Mouse (Mus musculus): ENCODE results near the gene Rundc1. TPM values are rescaled to one million over a fixed set of nuclear protein-coding genes. Genes with fewer than 3 reads are reported as not detected.
"Not testable (repeated sequence)": the region's sequence is repeated elsewhere in the genome, so short reads cannot be mapped to it uniquely, and the experiment has no call there.

Rundc1 gene
- polyA plus RNA-seq, 1 experiment from 2014 or later, result 17.3 TPM

DNA sequence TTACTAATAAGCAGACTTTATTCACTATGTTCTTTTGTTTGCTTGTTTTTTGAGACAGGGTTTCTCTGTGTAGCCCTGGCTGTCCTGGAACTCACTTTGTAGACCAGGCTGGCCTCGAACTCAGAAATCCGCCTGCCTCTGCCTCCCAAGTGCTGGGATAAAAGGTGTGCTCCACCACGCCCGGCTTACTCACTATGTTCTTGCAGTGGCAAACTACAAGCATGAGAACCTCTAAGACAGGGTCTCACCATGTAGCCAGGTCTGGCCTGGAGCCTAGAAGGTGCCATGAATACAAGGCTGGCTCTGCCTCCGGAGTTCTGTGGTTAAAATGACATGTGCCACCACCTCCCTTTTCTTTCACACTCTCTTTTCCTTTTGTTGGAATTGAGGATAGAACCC is 41.7 kb downstream of the Rundc1 start:
- Histone ChIP-seq H3K4me2 (ENCODE audit: low read depth, low read length) (peak overlapping the region; percentile 96), H3K4me1 (ENCODE audit: control insufficient read depth, insufficient read depth, low read length) (peaks cover 20% of the 10 kb centered on the region), H3K4me3 (ENCODE audit: low read depth, low read length) (peak overlapping the region; percentile 85), H3K36me3 (ENCODE audit: control insufficient read depth, insufficient read depth, low read length) (peaks cover 12% of the 10 kb centered on the region)
- DNase-seq (ENCODE audit: low spot score); H3K27me3 ChIP-seq (replicated peaks; ENCODE audit: control insufficient read depth, insufficient read depth, low read length); ATAC-seq (ENCODE audit: low read depth); H3K27ac ChIP-seq (replicated peaks; ENCODE audit: low read depth, low read length); H3K9me3 ChIP-seq (ENCODE audit: control insufficient read depth, low read length); H3K9ac ChIP-seq (ENCODE audit: low read depth, low read length): not testable (repeated sequence)
- 56% methylated on average over 5 of the region's 5 CpGs for WGBS

GRCm38 (mm10) chr11:101467477-101468262 is 42.8 kb downstream of the Rundc1 start:
- no peak overlapping the region; the same call in 1 of the 2 replicates for H3K27ac ChIP-seq (replicated peaks; ENCODE audit: low read depth, low read length)
- peak overlapping the region; percentile 75 for H3K9ac ChIP-seq (ENCODE audit: low read depth, low read length)
- peak overlapping the region; percentile 73 for H3K4me3 ChIP-seq (ENCODE audit: low read depth, low read length)
- ATAC-seq (ENCODE audit: low read depth) (peak; percentile 78), DNase-seq (ENCODE audit: low spot score) (peak; percentile 85)
- H3K9me3 ChIP-seq (ENCODE audit: control insufficient read depth, low read length), result no peaks in the 10 kb centered on the region
- H3K27me3 ChIP-seq (replicated peaks; ENCODE audit: control insufficient read depth, insufficient read depth, low read length), result no peaks in the 10 kb centered on the region
- H3K4me1 ChIP-seq (ENCODE audit: control insufficient read depth, insufficient read depth, low read length), result peaks cover 20% of the 10 kb centered on the region
- peak overlapping the region; percentile 94 for H3K4me2 ChIP-seq (ENCODE audit: low read depth, low read length)
- peaks cover 3% of the 10 kb centered on the region; the same call in 1 of the 2 replicates for H3K36me3 ChIP-seq (ENCODE audit: control insufficient read depth, insufficient read depth, low read length)
- under 1% methylated on average over 32 of the region's 54 CpGs for WGBS

DNA sequence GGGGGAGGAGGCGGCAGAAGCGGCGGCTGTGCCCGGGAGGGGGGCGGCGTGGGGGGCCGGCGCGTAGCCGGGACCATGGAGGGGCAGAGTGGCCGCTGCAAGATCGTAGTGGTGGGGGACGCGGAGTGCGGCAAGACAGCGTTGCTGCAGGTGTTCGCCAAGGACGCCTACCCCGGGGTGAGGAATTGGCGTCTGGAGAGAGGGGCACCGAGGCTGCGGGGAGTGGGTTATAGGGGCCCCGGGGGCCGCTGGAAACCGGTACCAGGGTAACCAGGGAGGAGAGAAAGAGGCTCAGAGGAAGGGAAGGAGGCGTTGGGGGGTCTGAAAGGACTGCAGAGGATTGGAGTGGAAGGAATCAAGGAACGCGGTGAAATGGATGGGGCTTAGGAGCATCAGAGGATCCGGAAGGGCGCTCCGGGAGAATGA is 43.4 kb downstream of the Rundc1 start:
- WGBS, result 2% methylated on average over 26 of the region's 31 CpGs
- DNase-seq (ENCODE audit: low spot score) (no peak), ATAC-seq (ENCODE audit: low read depth) (peak; percentile 8; the same call in 1 of the 2 replicates)
- Histone ChIP-seq H3K27ac (replicated peaks; ENCODE audit: low read depth, low read length) (no peak overlapping the region), H3K4me2 (ENCODE audit: low read depth, low read length) (peak overlapping the region; percentile 94), H3K9me3 (ENCODE audit: control insufficient read depth, low read length) (no peaks in the 10 kb centered on the region), H3K4me3 (ENCODE audit: low read depth, low read length) (peak overlapping the region; percentile 73), H3K36me3 (ENCODE audit: control insufficient read depth, insufficient read depth, low read length) (no peaks in the 10 kb centered on the region), H3K9ac (ENCODE audit: low read depth, low read length) (peak overlapping the region; percentile 75), H3K4me1 (ENCODE audit: control insufficient read depth, insufficient read depth, low read length) (peaks cover 18% of the 10 kb centered on the region), H3K27me3 (replicated peaks; ENCODE audit: control insufficient read depth, insufficient read depth, low read length) (no peaks in the 10 kb centered on the region)

DNA sequence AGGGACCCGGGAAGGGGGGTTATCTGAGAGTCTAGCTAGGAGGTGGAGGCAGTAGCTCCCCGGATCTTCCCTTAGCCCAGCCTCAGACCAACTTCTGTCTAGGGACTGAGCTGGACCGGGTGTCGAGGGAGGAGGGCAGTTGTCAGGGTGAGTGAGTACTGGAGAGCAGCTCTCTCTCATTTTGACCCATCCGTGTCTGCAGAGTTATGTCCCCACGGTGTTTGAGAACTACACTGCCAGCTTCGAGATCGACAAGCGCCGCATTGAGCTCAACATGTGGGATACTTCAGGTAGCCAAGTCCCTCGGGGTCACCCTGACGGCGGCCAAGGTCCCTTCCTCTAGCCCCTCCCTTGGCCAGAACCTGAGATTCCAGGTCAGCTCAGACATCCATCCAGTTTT is 43.8 kb downstream of the Rundc1 start:
- H3K4me1 ChIP-seq (ENCODE audit: control insufficient read depth, insufficient read depth, low read length), result peaks cover 13% of the 10 kb centered on the region
- no peak for ATAC-seq (ENCODE audit: low read depth)
- H3K27ac ChIP-seq (replicated peaks; ENCODE audit: low read depth, low read length), result no peak overlapping the region
- no peaks in the 10 kb centered on the region for H3K9me3 ChIP-seq (ENCODE audit: control insufficient read depth, low read length)
- H3K36me3 ChIP-seq (ENCODE audit: control insufficient read depth, insufficient read depth, low read length), result no peaks in the 10 kb centered on the region
- DNase-seq (ENCODE audit: low spot score), result no peak
- H3K4me2 ChIP-seq (ENCODE audit: low read depth, low read length), result peak overlapping the region; percentile 94
- no peaks in the 10 kb centered on the region for H3K27me3 ChIP-seq (replicated peaks; ENCODE audit: control insufficient read depth, insufficient read depth, low read length)
- WGBS, result 4% methylated on average over 13 of the region's 13 CpGs
- H3K9ac ChIP-seq (ENCODE audit: low read depth, low read length), result peak overlapping the region; percentile 75
- peak overlapping the region; percentile 73 for H3K4me3 ChIP-seq (ENCODE audit: low read depth, low read length)

DNA sequence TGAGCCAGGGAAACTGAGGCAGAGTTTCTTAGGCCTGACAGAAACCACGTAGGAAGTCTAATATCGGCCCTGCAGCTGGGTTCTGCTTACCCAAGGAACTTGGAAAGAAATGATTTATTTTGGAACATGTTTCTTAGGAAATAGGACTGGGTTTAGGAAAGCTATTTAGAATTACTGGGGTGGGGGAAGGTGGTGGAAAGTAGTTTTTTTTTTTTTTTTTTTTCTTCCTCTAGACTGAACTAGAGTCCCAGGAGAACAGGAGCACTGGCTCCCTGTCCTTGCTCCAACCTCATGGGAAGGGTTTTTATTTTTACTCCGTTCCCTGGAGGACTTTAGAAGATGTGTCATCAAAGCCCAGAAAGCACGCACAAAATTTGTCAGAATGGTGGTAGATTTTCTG is 44.3 kb downstream of the Rundc1 start:
- WGBS, result 61% methylated on average over 4 of the region's 4 CpGs
- DNase-seq (ENCODE audit: low spot score) (no peak), ATAC-seq (ENCODE audit: low read depth) (no peak)
- peak overlapping the region; percentile 94 for H3K4me2 ChIP-seq (ENCODE audit: low read depth, low read length)
- H3K4me3 ChIP-seq (ENCODE audit: low read depth, low read length), result peak overlapping the region; percentile 73
- no peak overlapping the region for H3K9ac ChIP-seq (ENCODE audit: low read depth, low read length)
- H3K4me1 ChIP-seq (ENCODE audit: control insufficient read depth, insufficient read depth, low read length), result peaks cover 9% of the 10 kb centered on the region
- no peaks in the 10 kb centered on the region for H3K9me3 ChIP-seq (ENCODE audit: control insufficient read depth, low read length)
- H3K27me3 ChIP-seq (replicated peaks; ENCODE audit: control insufficient read depth, insufficient read depth, low read length), result no peaks in the 10 kb centered on the region
- no peak overlapping the region for H3K27ac ChIP-seq (replicated peaks; ENCODE audit: low read depth, low read length)
- no peaks in the 10 kb centered on the region for H3K36me3 ChIP-seq (ENCODE audit: control insufficient read depth, insufficient read depth, low read length)

DNA sequence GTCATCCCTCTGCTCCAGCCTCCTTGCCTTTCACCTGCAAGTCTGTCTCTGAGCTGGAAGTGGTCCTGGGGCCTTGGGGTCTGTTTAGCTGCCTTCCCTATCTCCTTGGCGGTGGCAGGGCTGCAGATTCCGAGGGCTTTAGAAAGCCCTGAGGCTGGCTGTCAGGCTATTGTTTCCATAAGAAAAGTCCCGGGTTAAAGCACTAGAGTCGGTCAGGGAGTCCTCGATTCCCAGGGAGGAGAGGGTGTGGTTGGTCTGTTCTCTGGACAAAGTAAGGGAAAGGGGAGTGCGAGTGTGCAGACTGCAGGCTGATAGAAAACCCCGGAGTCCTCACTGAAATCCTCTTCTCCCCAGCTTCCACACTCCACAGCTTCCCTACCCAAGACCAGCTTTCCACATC is 45.3 kb downstream of the Rundc1 start:
- no peak for DNase-seq (ENCODE audit: low spot score)
- H3K9me3 ChIP-seq (ENCODE audit: control insufficient read depth, low read length), result no peaks in the 10 kb centered on the region
- no peak overlapping the region for H3K9ac ChIP-seq (ENCODE audit: low read depth, low read length)
- 47% methylated on average over 7 of the region's 7 CpGs for WGBS
- H3K36me3 ChIP-seq (ENCODE audit: control insufficient read depth, insufficient read depth, low read length), result no peaks in the 10 kb centered on the region
- no peak overlapping the region for H3K4me2 ChIP-seq (ENCODE audit: low read depth, low read length)
- peaks cover 6% of the 10 kb centered on the region; the same call in 1 of the 2 replicates for H3K4me1 ChIP-seq (ENCODE audit: control insufficient read depth, insufficient read depth, low read length)
- no peaks in the 10 kb centered on the region for H3K27me3 ChIP-seq (replicated peaks; ENCODE audit: control insufficient read depth, insufficient read depth, low read length)
- no peak for ATAC-seq (ENCODE audit: low read depth)
- no peak overlapping the region for H3K4me3 ChIP-seq (ENCODE audit: low read depth, low read length)
- no peak overlapping the region for H3K27ac ChIP-seq (replicated peaks; ENCODE audit: low read depth, low read length)

DNA sequence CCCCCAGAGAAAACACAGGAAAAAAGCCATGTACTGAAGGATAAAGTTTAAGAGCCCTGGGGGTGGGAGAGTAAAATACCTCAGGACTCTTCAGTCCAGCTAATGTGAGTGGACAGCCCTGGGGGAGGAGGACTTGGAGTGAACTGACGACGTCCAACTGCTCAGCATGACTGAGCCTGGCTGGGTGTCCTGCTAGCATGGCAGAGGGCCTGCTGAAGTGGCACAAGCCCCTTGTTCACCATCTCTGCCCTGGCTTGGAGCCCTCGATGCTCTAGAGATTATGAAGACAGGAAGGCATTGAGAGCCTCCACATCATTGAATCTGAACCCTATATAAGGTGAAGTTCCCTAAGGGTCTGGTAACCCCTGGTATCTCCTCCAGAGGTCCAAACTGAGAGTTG is 47.0 kb downstream of the Rundc1 start:
- no peak for DNase-seq (ENCODE audit: low spot score)
- H3K4me1 ChIP-seq (ENCODE audit: control insufficient read depth, insufficient read depth, low read length), result peaks cover 6% of the 10 kb centered on the region; the same call in 1 of the 2 replicates
- H3K27ac ChIP-seq (replicated peaks; ENCODE audit: low read depth, low read length), result no peak overlapping the region
- no peaks in the 10 kb centered on the region for H3K36me3 ChIP-seq (ENCODE audit: control insufficient read depth, insufficient read depth, low read length)
- H3K9me3 ChIP-seq (ENCODE audit: control insufficient read depth, low read length), result no peaks in the 10 kb centered on the region
- H3K27me3 ChIP-seq (replicated peaks; ENCODE audit: control insufficient read depth, insufficient read depth, low read length), result no peaks in the 10 kb centered on the region
- no peak overlapping the region for H3K4me3 ChIP-seq (ENCODE audit: low read depth, low read length)
- no peak overlapping the region for H3K4me2 ChIP-seq (ENCODE audit: low read depth, low read length)
- no peak for ATAC-seq (ENCODE audit: low read depth)
- H3K9ac ChIP-seq (ENCODE audit: low read depth, low read length), result no peak overlapping the region
- 51% methylated on average over 3 of the region's 3 CpGs for WGBS

GRCm38 (mm10) chr11:101472336-101472735 is 47.5 kb downstream of the Rundc1 start:
- no peak for ATAC-seq (ENCODE audit: low read depth)
- no peak overlapping the region for H3K27ac ChIP-seq (replicated peaks; ENCODE audit: low read depth, low read length)
- 33% methylated on average over 7 of the region's 7 CpGs for WGBS
- H3K4me1 ChIP-seq (ENCODE audit: control insufficient read depth, insufficient read depth, low read length), result peaks cover 6% of the 10 kb centered on the region; the same call in 1 of the 2 replicates
- DNase-seq (ENCODE audit: low spot score), result no peak
- no peaks in the 10 kb centered on the region for H3K9me3 ChIP-seq (ENCODE audit: control insufficient read depth, low read length)
- H3K9ac ChIP-seq (ENCODE audit: low read depth, low read length), result no peak overlapping the region
- H3K36me3 ChIP-seq (ENCODE audit: control insufficient read depth, insufficient read depth, low read length), result no peaks in the 10 kb centered on the region
- no peak overlapping the region for H3K4me3 ChIP-seq (ENCODE audit: low read depth, low read length)
- H3K4me2 ChIP-seq (ENCODE audit: low read depth, low read length), result no peak overlapping the region
- no peaks in the 10 kb centered on the region for H3K27me3 ChIP-seq (replicated peaks; ENCODE audit: control insufficient read depth, insufficient read depth, low read length)

DNA sequence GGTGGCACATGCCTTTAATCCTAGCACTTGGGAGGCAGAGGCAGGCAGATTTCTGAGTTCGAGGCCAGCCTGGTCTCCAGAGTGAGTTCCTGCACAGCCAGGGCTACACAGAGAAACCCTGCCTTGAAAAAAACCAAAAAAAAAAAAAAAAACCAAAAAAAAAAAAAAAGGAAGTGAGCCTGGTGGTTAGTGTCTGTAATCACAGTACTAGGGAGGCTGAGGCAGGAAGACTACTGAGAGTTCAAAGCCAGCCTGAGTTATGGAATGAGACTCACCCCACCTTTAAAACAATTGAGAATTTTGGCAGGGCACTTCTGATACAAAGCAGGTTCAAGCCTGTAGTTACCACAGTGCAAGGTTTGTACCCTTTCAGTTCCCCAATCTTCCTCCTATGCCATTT is 48.8 kb downstream of the Rundc1 start:
- not testable (repeated sequence) for H3K4me1 ChIP-seq (ENCODE audit: control insufficient read depth, insufficient read depth, low read length); H3K36me3 ChIP-seq (ENCODE audit: control insufficient read depth, insufficient read depth, low read length); ATAC-seq (ENCODE audit: low read depth); H3K9me3 ChIP-seq (ENCODE audit: control insufficient read depth, low read length); H3K4me2 ChIP-seq (ENCODE audit: low read depth, low read length); DNase-seq (ENCODE audit: low spot score); H3K27me3 ChIP-seq (replicated peaks; ENCODE audit: control insufficient read depth, insufficient read depth, low read length); H3K9ac ChIP-seq (ENCODE audit: low read depth, low read length); H3K4me3 ChIP-seq (ENCODE audit: low read depth, low read length); H3K27ac ChIP-seq (replicated peaks; ENCODE audit: low read depth, low read length)
- WGBS, result 81% methylated on average over 1 of the region's 1 CpGs

All from embryonic facial prominence, embryonic 14.5 days (tissue).